Mouse (Mus musculus) midbrain, embryonic 16.5 days (tissue): ENCODE data around the gene Gnptg. TPM values are rescaled to one million over a fixed set of nuclear protein-coding genes. Genes with fewer than 3 reads are reported as not detected.
"Not testable (repeated sequence)": the region's sequence is repeated elsewhere in the genome, so short reads cannot be mapped to it uniquely, and the experiment has no call there.

Experiments
- ATAC-seq: fragments of 200-750 bp; cut with Nextera tagmentation; 2 replicates; pipeline ENCODE4 v1.8.0; 2017; ENCODE audit warnings: moderate TSS enrichment
- H3K27ac ChIP-seq: fragments of 300-500 bp; sonication (generic); 2 replicates; pipeline ENCODE4 v1.5.1; 2014; ENCODE audit warnings: mild to moderate bottlenecking, low read length, mixed read lengths
- H3K27me3 ChIP-seq: fragments of 300-500 bp; sonication (generic); 2 replicates; pipeline ENCODE4 v1.6.1; 2014; ENCODE audit warnings: low read depth, low read length, mixed read lengths; ENCODE audit not compliant: control insufficient read depth, insufficient read depth
- H3K36me3 ChIP-seq: fragments of 300-500 bp; sonication (generic); 2 replicates; pipeline ENCODE4 v1.6.1; 2014; ENCODE audit warnings: mild to moderate bottlenecking, low read length, moderate library complexity, mixed read lengths; ENCODE audit not compliant: control insufficient read depth, insufficient read depth
- H3K4me1 ChIP-seq: fragments of 300-500 bp; sonication (generic); 2 replicates; pipeline ENCODE4 v1.6.1; 2014; ENCODE audit warnings: mild to moderate bottlenecking, low read length, mixed read lengths; ENCODE audit not compliant: control insufficient read depth, insufficient read depth
- H3K4me2 ChIP-seq: fragments of 300-500 bp; sonication (generic); 2 replicates; pipeline ENCODE4 v1.6.1; 2014; ENCODE audit warnings: mild to moderate bottlenecking, low read length, mixed read lengths
- H3K4me3 ChIP-seq: fragments of 300-500 bp; sonication (generic); 2 replicates; pipeline ENCODE4 v1.5.1; 2014; ENCODE audit warnings: low read depth, mild to moderate bottlenecking, low read length, moderate library complexity, mixed read lengths
- H3K9ac ChIP-seq: fragments of 300-500 bp; sonication (generic); 2 replicates; pipeline ENCODE4 v1.6.1; 2014; ENCODE audit warnings: low read depth, low read length, mixed read lengths
- H3K9me3 ChIP-seq: fragments of 300-500 bp; sonication (generic); replicated peaks from 2 replicates; pipeline ENCODE4 v1.6.1; 2014; ENCODE audit warnings: mild to moderate bottlenecking, low read length, mixed read lengths; ENCODE audit not compliant: control insufficient read depth, poor library complexity, severe bottlenecking
- WGBS: fragments of 180-500 bp; shearing (Covaris S2); extraction: QIAGEN DNeasy Blood & Tissue Kit; methylation state at CpG from one replicate; pipeline ENCODE4 v1.1.7; 2014; 5-methylcytosine and 5-hydroxymethylcytosine counted together
- polyA plus RNA-seq: library from polyadenylated mRNA; unstranded; fragments of >200 nt; fragmentation: Nextera tagmentation; extraction: Ambion mirVana; gene quantifications from 2 replicates; pipeline ENCODE4 v1.2.1, GENCODE M21; 2015

Gene Gnptg
- polyA plus RNA-seq, 1 experiment from 2014 or later: 114 TPM

GRCm38 (mm10) chr17:25250181-25250835 lies 10.4 kb upstream of the Gnptg start:
- Histone ChIP-seq H3K4me2 (no peak overlapping the region), H3K27ac (no peak overlapping the region), H3K27me3 (no peaks in the 10 kb centered on the region), H3K9me3 (no peaks in the 10 kb centered on the region), H3K9ac (no peak overlapping the region), H3K36me3 (peaks cover 5% of the 10 kb centered on the region; the same call in 1 of the 2 replicates), H3K4me1 (peaks cover 32% of the 10 kb centered on the region), H3K4me3 (no peak overlapping the region)
- WGBS: 75% methylated on average over 8 of the region's 8 CpGs
- no peak for ATAC-seq

GRCm38 (mm10) chr17:25248033-25248750 lies 8.3 kb upstream of the Gnptg start:
- no peak overlapping the region for H3K9ac ChIP-seq
- H3K4me2 ChIP-seq: no peak overlapping the region
- no peaks in the 10 kb centered on the region for H3K9me3 ChIP-seq
- WGBS: 84% methylated on average over 18 of the region's 18 CpGs
- H3K4me1 ChIP-seq: peaks cover 14% of the 10 kb centered on the region
- H3K27me3 ChIP-seq: no peaks in the 10 kb centered on the region
- H3K27ac ChIP-seq: no peak overlapping the region
- peaks cover 18% of the 10 kb centered on the region for H3K36me3 ChIP-seq
- ATAC-seq: no peak
- H3K4me3 ChIP-seq: no peak overlapping the region

- ATAC-seq: no peak
- H3K36me3 ChIP-seq: peaks cover 24% of the 10 kb centered on the region
- H3K27ac ChIP-seq: no peak overlapping the region
- peaks cover 14% of the 10 kb centered on the region for H3K4me1 ChIP-seq
- no peak overlapping the region for H3K9ac ChIP-seq
- no peaks in the 10 kb centered on the region for H3K9me3 ChIP-seq
- no peaks in the 10 kb centered on the region for H3K27me3 ChIP-seq
- H3K4me2 ChIP-seq: no peak overlapping the region
- 89% methylated on average over 16 of the region's 16 CpGs for WGBS
- no peak overlapping the region for H3K4me3 ChIP-seq
Observed at GRCm38 (mm10) chr17:25244239-25244638, 4.3 kb upstream of the Gnptg start.

- H3K27ac ChIP-seq: no peak overlapping the region
- no peaks in the 10 kb centered on the region for H3K9me3 ChIP-seq
- ATAC-seq: no peak
- peaks cover 19% of the 10 kb centered on the region for H3K4me1 ChIP-seq
- H3K36me3 ChIP-seq: peaks cover 24% of the 10 kb centered on the region
- H3K4me3 ChIP-seq: no peak overlapping the region
- WGBS: 88% methylated on average over 11 of the region's 11 CpGs
- no peak overlapping the region for H3K9ac ChIP-seq
- H3K4me2 ChIP-seq: no peak overlapping the region
- H3K27me3 ChIP-seq: no peaks in the 10 kb centered on the region
Observed at GRCm38 (mm10) chr17:25243131-25243780, 3.3 kb upstream of the Gnptg start.

GRCm38 (mm10) chr17:25235635-25236034 lies 4.3 kb downstream of the Gnptg start:
- Histone ChIP-seq H3K9me3 (no peaks in the 10 kb centered on the region), H3K4me1 (peaks cover 7% of the 10 kb centered on the region), H3K36me3 (peaks cover 21% of the 10 kb centered on the region), H3K27me3 (no peaks in the 10 kb centered on the region), H3K4me3 (no peak overlapping the region), H3K4me2 (no peak overlapping the region), H3K9ac (no peak overlapping the region), H3K27ac (no peak overlapping the region)
- ATAC-seq: no peak
- 88% methylated on average over 9 of the region's 9 CpGs for WGBS

GRCm38 (mm10) chr17:25231621-25232020 lies 8.3 kb downstream of the Gnptg start:
- H3K36me3 ChIP-seq: peaks cover 25% of the 10 kb centered on the region
- WGBS: 96% methylated on average over 5 of the region's 11 CpGs
- H3K9me3 ChIP-seq, H3K4me1 ChIP-seq, H3K27me3 ChIP-seq, H3K4me3 ChIP-seq, H3K4me2 ChIP-seq, H3K9ac ChIP-seq, H3K27ac ChIP-seq: not testable (repeated sequence)
- ATAC-seq: peak; percentile 70

- H3K9ac ChIP-seq: no peak overlapping the region
- ATAC-seq: no peak
- peaks cover 22% of the 10 kb centered on the region for H3K36me3 ChIP-seq
- no peak overlapping the region for H3K4me3 ChIP-seq
- WGBS: 94% methylated on average over 3 of the region's 3 CpGs
- no peaks in the 10 kb centered on the region for H3K27me3 ChIP-seq
- H3K4me1 ChIP-seq: no peaks in the 10 kb centered on the region
- H3K9me3 ChIP-seq: no peaks in the 10 kb centered on the region
- H3K27ac ChIP-seq: no peak overlapping the region
- no peak overlapping the region for H3K4me2 ChIP-seq
Observed at GRCm38 (mm10) chr17:25230700-25231099, 9.2 kb downstream of the Gnptg start.

- WGBS: 79% methylated on average over 12 of the region's 17 CpGs
- peak; percentile 43; the same call in 1 of the 2 replicates for ATAC-seq
- H3K27me3 ChIP-seq, H3K27ac ChIP-seq, H3K9ac ChIP-seq, H3K4me2 ChIP-seq, H3K9me3 ChIP-seq, H3K4me1 ChIP-seq, H3K4me3 ChIP-seq: not testable (repeated sequence)
- H3K36me3 ChIP-seq: peaks cover 17% of the 10 kb centered on the region
Observed at GRCm38 (mm10) chr17:25230014-25230655, 9.8 kb downstream of the Gnptg start.
